Mouse (Mus musculus) heart, adult 8-10 months (tissue): ENCODE measurements at regions not wholly inside any gene's neighbourhood (a gene's known extent, or its start where the extent isn't known, plus 50 kb on each side); places are given as distances from the start of the nearest gene placed in this dataset.
"Not testable (repeated sequence)": the region's sequence is repeated elsewhere in the genome, so short reads cannot be mapped to it uniquely, and the experiment has no call there.

Experiments used
- DNase-seq: peaks from one replicate; pipeline ENCODE4 v3.0.0; 2022; ENCODE audit warnings: low spot score

- no peak for DNase-seq
These were observed 594.0 kb downstream of the Efna5 start for GRCm38 (mm10) chr17:62287127-62287526.

GRCm38 (mm10) chr17:62286086-62287080, 594.7 kb downstream of the Efna5 start:
- no peak for DNase-seq

- no peak for DNase-seq
These were observed 600.9 kb downstream of the Efna5 start for GRCm38 (mm10) chr17:62280201-62280600.

GRCm38 (mm10) chr17:62271399-62271798, 609.7 kb downstream of the Efna5 start:
- DNase-seq = no peak

GRCm38 (mm10) chr17:62269279-62269678, 611.8 kb downstream of the Efna5 start:
- DNase-seq = no peak

- DNase-seq = no peak
These were observed 627.7 kb downstream of the Efna5 start for GRCm38 (mm10) chr17:62253448-62253847.

- no peak for DNase-seq
These were observed 633.1 kb downstream of the Efna5 start for GRCm38 (mm10) chr17:62248011-62248410.

- DNase-seq = no peak
These were observed 634.5 kb downstream of the Efna5 start for GRCm38 (mm10) chr17:62246650-62247049.

GRCm38 (mm10) chr17:62230939-62231338, 650.2 kb downstream of the Efna5 start:
- DNase-seq = no peak

- DNase-seq = no peak
These were observed 670.6 kb downstream of the Efna5 start for GRCm38 (mm10) chr17:62210441-62211025.

- no peak for DNase-seq
These were observed 678.5 kb downstream of the Efna5 start for GRCm38 (mm10) chr17:62202658-62203057.

- no peak for DNase-seq
These were observed 680.6 kb downstream of the Efna5 start for GRCm38 (mm10) chr17:62200491-62200890.

- DNase-seq = no peak
These were observed 681.6 kb downstream of the Efna5 start for GRCm38 (mm10) chr17:62199559-62199958.

GRCm38 (mm10) chr17:62178612-62179210, 702.4 kb downstream of the Efna5 start:
- DNase-seq = no peak

- DNase-seq = no peak
These were observed 704.8 kb downstream of the Efna5 start for GRCm38 (mm10) chr17:62176336-62176735.

- DNase-seq = no peak
These were observed 708.8 kb downstream of the Efna5 start for GRCm38 (mm10) chr17:62172305-62172704.

GRCm38 (mm10) chr17:62171532-62171931, 709.6 kb downstream of the Efna5 start:
- no peak for DNase-seq

GRCm38 (mm10) chr17:62161457-62161856, 719.7 kb downstream of the Efna5 start:
- DNase-seq = no peak

- DNase-seq = peak; percentile 34
These were observed 720.8 kb downstream of the Efna5 start for GRCm38 (mm10) chr17:62160301-62160700.

- DNase-seq = no peak
These were observed 746.1 kb downstream of the Efna5 start for GRCm38 (mm10) chr17:62135050-62135449.

- DNase-seq = not testable (repeated sequence)
These were observed 769.4 kb downstream of the Efna5 start for GRCm38 (mm10) chr17:62111703-62112102.

- DNase-seq = no peak
These were observed 772.1 kb downstream of the Efna5 start for GRCm38 (mm10) chr17:62109052-62109451.
